Mouse (Mus musculus) CH12.LX (cell line): ENCODE results near the gene Gas2l3.

Experiments used
- CTCF ChIP-seq, 2 experiments: IDR thresholded peaks in 1 of 2; conservative IDR thresholded peaks in 1 of 2; 2 replicates each; pipeline ENCODE4 v1.5.1; 2011 to 2012; ENCODE audit warnings: low read depth in 2 of 2, low read length in 2 of 2, improper control_type of control experiment in 1 of 2, inconsistent platforms in 1 of 2, mild to moderate bottlenecking in 1 of 2, moderate library complexity in 1 of 2
- POLR2A ChIP-seq: IDR thresholded peaks from 2 replicates; pipeline ENCODE4 v1.6.1; 2011; ENCODE audit warnings: low read depth, mild to moderate bottlenecking, improper control_type of control experiment, low read length

DNA sequence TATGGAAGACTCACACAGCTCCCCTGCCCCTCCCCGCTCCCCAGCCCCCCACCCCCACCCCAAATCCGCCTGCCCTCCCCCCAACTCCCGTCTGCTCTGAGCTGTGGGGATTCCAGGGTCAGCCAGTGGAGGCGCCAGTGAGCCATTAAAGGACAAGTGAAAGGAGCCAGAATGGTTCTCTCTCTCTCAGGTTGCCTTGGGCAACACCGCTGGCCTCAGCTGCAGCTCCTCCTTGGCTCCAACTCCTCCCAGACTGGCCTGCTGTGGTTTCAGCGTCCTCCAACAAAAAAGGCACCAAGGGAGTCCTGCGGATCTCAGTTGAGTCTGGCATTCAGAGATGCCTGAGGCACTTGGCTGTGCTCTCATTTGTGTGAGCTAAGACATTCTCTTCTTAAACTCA lies 47.9 kb downstream of the Gas2l3 start:
- TF ChIP-seq POLR2A (no peak), CTCF (conservative IDR thresholded peaks at IDR 0.05 in 1 of 2, IDR thresholded peaks at IDR 0.05 in 1 of 2; ENCODE audit: low read depth in 2 of 2, low read length in 2 of 2) (peak in 1 of 2 experiments; percentile 61; a peak in 2 of 4 replicates)
